Mouse (Mus musculus): ENCODE measurements around the gene Gpank1.

DNA sequence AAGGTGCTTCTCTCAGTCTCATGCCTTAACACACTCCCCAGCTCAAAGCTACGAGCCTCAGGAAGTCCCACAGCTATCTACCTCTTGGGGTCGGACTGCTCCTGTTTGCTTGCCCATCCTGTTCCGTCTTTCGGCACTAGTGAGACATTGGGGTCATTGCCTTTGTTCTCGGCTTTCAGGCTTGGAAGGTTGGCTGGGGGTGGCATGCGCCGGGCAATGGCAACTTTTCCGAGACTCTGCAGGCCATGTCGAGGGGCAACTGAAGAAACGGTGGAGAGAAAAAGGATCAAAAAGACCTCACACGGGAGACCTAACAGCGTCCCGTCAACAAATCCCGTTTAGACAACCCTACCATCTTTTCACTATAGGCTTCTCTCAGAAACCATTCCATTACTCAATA lies 40.9 kb downstream of the Gpank1 start:
- no peak for TF ChIP-seq EP300 (IDR thresholded peaks at IDR 0.05; ENCODE audit: low read depth)
- no peak for TF ChIP-seq CTCF (IDR thresholded peaks at IDR 0.05; ENCODE audit: low read depth)

Data from heart, postnatal 0 days (tissue).